In the genomic region with DNA sequence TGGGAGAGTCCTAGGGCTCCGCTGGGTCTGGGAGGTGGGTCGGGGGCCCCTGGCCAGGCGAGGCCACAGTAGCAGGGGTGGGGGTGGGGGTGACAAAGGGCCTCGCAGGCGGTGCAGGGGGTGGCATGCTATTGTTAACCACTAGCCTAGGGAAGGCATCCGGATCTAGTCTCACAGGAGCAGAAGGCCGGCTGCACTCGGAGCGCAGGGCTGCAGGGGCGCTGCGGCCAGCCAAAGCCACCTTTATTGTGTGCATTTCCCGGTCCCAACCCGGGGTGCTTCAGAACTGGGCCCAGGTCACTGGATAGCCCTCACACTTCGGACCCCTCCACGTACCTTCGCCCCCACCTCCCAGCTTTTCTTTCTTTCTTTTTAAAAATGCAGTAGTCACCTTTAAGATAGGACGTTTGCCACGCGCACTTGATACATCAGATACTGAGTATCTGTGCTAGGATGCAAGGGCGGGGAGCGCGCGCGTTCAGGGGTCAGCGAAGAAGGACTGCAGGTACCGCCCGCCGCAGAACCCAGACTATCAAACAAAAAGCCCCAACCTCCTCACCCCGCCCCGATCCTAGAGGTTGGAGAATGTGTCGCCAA, we compare ENCODE assay signal across 8 mouse cellular contexts. TPM values are rescaled to one million over a fixed set of nuclear protein-coding genes. Genes with fewer than 3 reads are reported as not detected.
DNase-seq lines count a peak whose midpoint lies in the region; ATAC-seq lines count a peak whose summit lies in the region.

No protein-coding gene starts in this region.

- peak overlapping the region; percentile 69 for H3K9ac ChIP-seq in embryonic facial prominence, embryonic 14.5 days (ENCODE audit: low read depth, low read length)
- H3K9ac ChIP-seq in hindbrain, embryonic 12.5 days: peak overlapping the region; percentile 73

- 1% methylated on average over 28 of the region's 31 CpGs for WGBS in embryonic facial prominence, embryonic 14.5 days
- under 1% methylated on average over 31 of the region's 31 CpGs for WGBS in hindbrain, embryonic 12.5 days

- H3K4me1 ChIP-seq in embryonic facial prominence, embryonic 14.5 days (ENCODE audit: control insufficient read depth, insufficient read depth, low read length): peaks cover 18% of the 10 kb centered on the region
- peaks cover 36% of the 10 kb centered on the region for H3K4me1 ChIP-seq in hindbrain, embryonic 12.5 days

- peak overlapping the region; percentile 60 for H3K4me3 ChIP-seq in embryonic facial prominence, embryonic 14.5 days (ENCODE audit: low read depth, low read length)
- H3K4me3 ChIP-seq in hindbrain, embryonic 12.5 days: peak overlapping the region; percentile 57

- intact Hi-C loops in left cerebral cortex, postnatal 4 days (cut with DNase I): no loop called here

- no peaks in the 10 kb centered on the region for H3K36me3 ChIP-seq in embryonic facial prominence, embryonic 14.5 days (ENCODE audit: control insufficient read depth, insufficient read depth, low read length)
- no peaks in the 10 kb centered on the region for H3K36me3 ChIP-seq in hindbrain, embryonic 12.5 days

- H3K4me2 ChIP-seq in embryonic facial prominence, embryonic 14.5 days (ENCODE audit: low read depth, low read length): peak overlapping the region; percentile 94
- peak overlapping the region; percentile 96 for H3K4me2 ChIP-seq in hindbrain, embryonic 12.5 days (replicated peaks)

- ATAC-seq in CD4-positive, CD25-positive, alpha-beta regulatory T cell, adult 4 months: no peak
- ATAC-seq in embryonic facial prominence, embryonic 14.5 days (ENCODE audit: low read depth): peak; percentile 20; the same call in 1 of the 2 replicates
- ATAC-seq in hindbrain, embryonic 12.5 days (ENCODE audit: low FRiP score): peak; percentile 33

- H3K27me3 ChIP-seq in embryonic facial prominence, embryonic 14.5 days (replicated peaks; ENCODE audit: control insufficient read depth, insufficient read depth, low read length): peaks cover 72% of the 10 kb centered on the region
- peaks cover 72% of the 10 kb centered on the region for H3K27me3 ChIP-seq in hindbrain, embryonic 12.5 days

- DNase-seq in CD4-positive, CD25-positive, alpha-beta regulatory T cell, adult 2 months (ENCODE audit: low read depth, low spot score): peak; percentile 23
- DNase-seq in adrenal gland, postnatal 14 days: peak; percentile 69
- DNase-seq in embryonic facial prominence, embryonic 14.5 days (ENCODE audit: low spot score): peak; percentile 47
- peak; percentile 45 for DNase-seq in left cerebral cortex, postnatal 4 days
- peak; percentile 71 for DNase-seq in neural tube, embryonic 10.5 days (ENCODE audit: extremely low spot score, low spot score)
- no peak for DNase-seq in yolk sac, embryonic 10.5 days (ENCODE audit: low spot score)

- no peaks in the 10 kb centered on the region for H3K9me3 ChIP-seq in embryonic facial prominence, embryonic 14.5 days (ENCODE audit: control insufficient read depth, low read length)
- H3K9me3 ChIP-seq in hindbrain, embryonic 12.5 days (replicated peaks): no peaks in the 10 kb centered on the region

- peak overlapping the region; percentile 46 for H3K27ac ChIP-seq in embryonic facial prominence, embryonic 14.5 days (replicated peaks; ENCODE audit: low read depth, low read length)
- peak overlapping the region; percentile 88 for H3K27ac ChIP-seq in hindbrain, embryonic 12.5 days

RNA-seq across cellular contexts. Expression of a gene that starts 5.2 kb away (rescaled TPM):
- polyA plus RNA-seq in CD4-positive, CD25-positive, alpha-beta regulatory T cell, adult 4 months (2017; shearing (Covaris generic)): not detected
- 17.7 and 17.9 TPM in 2 replicates for total RNA-seq in adrenal gland, postnatal 14 days (2021)
- 7.8 and 10.6 TPM in 2 replicates for polyA plus RNA-seq in embryonic facial prominence, embryonic 14.5 days (2014; fragmentation: Nextera tagmentation; extraction: Ambion mirVana)
- polyA plus RNA-seq in hindbrain, embryonic 12.5 days (2016; fragmentation: Nextera tagmentation; extraction: Ambion mirVana): 10.3 and 12.6 TPM in 2 replicates
- total RNA-seq in left cerebral cortex, postnatal 4 days (2021): 10 to 100 TPM; 11.8 TPM
